Mouse (Mus musculus) right cerebral cortex, postnatal 10 days (tissue): ENCODE measurements around the gene Mup14.
"Not testable (repeated sequence)": the region's sequence is repeated elsewhere in the genome, so short reads cannot be mapped to it uniquely, and the experiment has no call there.

Source experiments
- DNase-seq, 2 experiments: peaks; one replicate each; pipeline ENCODE4 v3.0.0; 2021; ENCODE audit warnings: low spot score in 2 of 2

Gene Mup14

DNA sequence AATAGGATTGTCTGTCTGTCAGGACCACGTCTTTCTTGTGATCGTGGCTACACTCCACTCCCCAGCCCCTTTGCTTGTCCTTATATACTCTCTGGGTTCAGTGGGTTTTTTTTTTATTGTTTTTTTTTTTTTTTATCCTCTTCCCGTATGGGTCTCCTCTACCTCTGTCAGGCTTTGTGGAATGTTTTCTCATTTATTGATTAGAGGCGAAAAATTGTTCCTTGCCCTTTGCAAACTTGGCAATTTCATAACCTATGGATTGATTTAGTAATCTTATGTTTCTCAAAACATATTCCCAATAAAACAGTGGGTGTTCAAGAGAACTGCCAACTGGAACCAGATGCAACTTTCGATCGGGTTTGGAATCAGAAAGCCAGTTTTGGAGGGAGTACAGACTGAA, at the start of gene Mup14:
Mup14 (minus strand) TSS at position 101 of the 400 bp plus-strand sequence.
- not testable (repeated sequence) for DNase-seq

- not testable (repeated sequence) for DNase-seq
Measured at GRCm38 (mm10) chr4:61338108-61338507, 34.3 kb upstream of the Mup14 start.
